Mouse (Mus musculus): ENCODE data around the gene Slc6a3. TPM values are rescaled to one million over a fixed set of nuclear protein-coding genes. Genes with fewer than 3 reads are reported as not detected.

The Slc6a3 gene
- polyA plus RNA-seq (2012; ENCODE audit: low replicate concordance): 0.07 and 0.33 TPM in 2 replicates

GRCm38 (mm10) chr13:73536403-73536821 lies at the start of gene Slc6a3:
Gene Slc6a3 (plus strand): TSS chr13:73536747.

GRCm38 (mm10) chr13:73603522-73604155 lies 67.1 kb downstream of the Slc6a3 start, which contains the start of gene Clptm1l:
Gene Clptm1l (plus strand): TSS chr13:73604006.

GRCm38 (mm10) chr13:73626745-73627549 lies 90.4 kb downstream of the Slc6a3 start, which contains the start of gene Tert:
Gene Tert (plus strand): TSS chr13:73626911.

Other genes with a start within 250 kb of the Slc6a3 start
- gene Mrpl36, start 208.2 kb upstream of the Slc6a3 start, polyA plus RNA-seq (2012; ENCODE audit: low replicate concordance): 64.4 and 89.0 TPM in 2 replicates
- 97.0 and 105 TPM in 2 replicates for gene Ndufs6, start 208.2 kb upstream of the Slc6a3 start, polyA plus RNA-seq (2012; ENCODE audit: low replicate concordance)
- 41.9 and 65.7 TPM in 2 replicates for gene Lpcat1, start 69.5 kb upstream of the Slc6a3 start, polyA plus RNA-seq (2012; ENCODE audit: low replicate concordance)
- gene Clptm1l, start 67.3 kb downstream of the Slc6a3 start, polyA plus RNA-seq (2012; ENCODE audit: low replicate concordance): 12.7 and 63.2 TPM in 2 replicates
- 0.08 and 0.23 TPM in 2 replicates for gene Tert, start 90.2 kb downstream of the Slc6a3 start, polyA plus RNA-seq (2012; ENCODE audit: low replicate concordance)
- not detected in 2 replicates for gene Slc6a18, start 141.3 kb downstream of the Slc6a3 start, polyA plus RNA-seq (2012; ENCODE audit: low replicate concordance)
- gene Slc6a19, start 168.1 kb downstream of the Slc6a3 start, polyA plus RNA-seq (2012; ENCODE audit: low replicate concordance): not detected in 2 replicates
- 8.4 and 15.5 TPM in 2 replicates for gene Slc12a7, start 196.3 kb downstream of the Slc6a3 start, polyA plus RNA-seq (2012; ENCODE audit: low replicate concordance)